In the genomic region with DNA sequence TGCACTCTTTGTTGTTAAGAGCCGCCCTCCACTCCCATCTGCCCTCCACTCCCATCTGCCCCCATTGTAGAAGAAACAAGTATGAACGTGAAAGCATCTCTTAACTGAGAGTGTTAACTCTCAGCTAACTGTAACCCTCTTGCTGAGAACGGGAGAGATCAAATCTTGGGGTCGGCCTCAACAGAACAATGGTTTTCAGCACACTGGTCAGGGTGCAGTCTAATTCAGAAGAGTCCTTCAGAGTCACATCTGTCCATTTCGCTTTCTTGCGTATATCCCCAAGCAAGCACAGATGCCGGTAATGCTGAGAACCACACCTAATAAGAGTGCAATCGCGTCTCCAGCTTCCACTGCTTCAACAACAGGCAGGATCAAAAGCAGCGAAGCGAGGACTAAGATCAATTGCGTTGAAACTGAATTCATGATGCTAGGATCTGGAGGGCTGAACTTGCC, we compare ENCODE assay signal across 8 mouse cellular contexts. TPM values are rescaled to one million over a fixed set of nuclear protein-coding genes. Genes with fewer than 3 reads are reported as not detected.
DNase-seq lines count a peak whose midpoint lies in the region; TF ChIP-seq lines count a peak whose summit lies in the region.

No protein-coding gene starts in this region.

- no peaks in the 10 kb centered on the region for H3K27me3 ChIP-seq in limb, embryonic 10.5 days (ENCODE audit: low read depth, poor library complexity, severe bottlenecking)
- H3K27me3 ChIP-seq in myocyte (ENCODE audit: control insufficient read depth, insufficient read depth, insufficient read length) = no peaks in the 10 kb centered on the region

- peak overlapping the region; percentile 63 for H3K4me3 ChIP-seq in limb, embryonic 10.5 days
- peak overlapping the region; percentile 54 for H3K4me3 ChIP-seq in myocyte

- intact Hi-C loops in gastrocnemius, postnatal 14 days (cut with DNase I; ENCODE audit: low total_unique reads) = no loop called here

- TF ChIP-seq POLR2A in myocyte (IDR thresholded peaks at IDR 0.05; ENCODE audit: insufficient read length, low read depth) = no peak

- DNase-seq in ovary, postnatal 10 days (ENCODE audit: low spot score) = peak; percentile 3
- DNase-seq in ovary, postnatal 14 days (ENCODE audit: low spot score) = no peak
- peak; percentile 17 for DNase-seq in c-Kit-positive CD71-positive TER-119-positive erythroid progenitor cells, embryonic 14.5 days (ENCODE audit: low spot score)
- DNase-seq in forelimb bud, embryonic 11.5 days (ENCODE audit: low read depth, low spot score) = peak; percentile 21
- DNase-seq in limb, embryonic 10.5 days (ENCODE audit: low spot score) = peak; percentile 32
- DNase-seq in gastrocnemius, postnatal 14 days = no peak
- no peak for DNase-seq in left cerebral cortex, adult 9 months (ENCODE audit: low spot score in 2 of 2)

- peak overlapping the region; percentile 97 for H3K4me2 ChIP-seq in myocyte (ENCODE audit: low read depth)

- 58% methylated on average over 12 of the region's 12 CpGs for WGBS in limb, embryonic 10.5 days

- H3K36me3 ChIP-seq in limb, embryonic 10.5 days = peaks cover 7% of the 10 kb centered on the region; the same call in 1 of the 2 replicates
- peaks cover 15% of the 10 kb centered on the region for H3K36me3 ChIP-seq in myocyte (ENCODE audit: control insufficient read depth, insufficient read depth)

- no peaks in the 10 kb centered on the region for H3K9me3 ChIP-seq in limb, embryonic 10.5 days (replicated peaks)

- peak overlapping the region; percentile 71 for H3K27ac ChIP-seq in limb, embryonic 10.5 days

- peak overlapping the region; percentile 8 for H3ac ChIP-seq in myocyte (ENCODE audit: control insufficient read depth, insufficient read length)

- peaks cover 5% of the 10 kb centered on the region for H3K4me1 ChIP-seq in limb, embryonic 10.5 days

- H3K79me2 ChIP-seq in myocyte (ENCODE audit: control insufficient read depth, insufficient read depth) = no peaks in the 10 kb centered on the region

TF ChIP-seq in myocyte, 11 proteins besides CTCF, POLR2A, EP300 and RAD21:
- TF ChIP-seq POLR2AphosphoS2 (IDR thresholded peaks at IDR 0.05; ENCODE audit: insufficient read length, low read depth) (no peak), TCF3 (IDR thresholded peaks at IDR 0.05; ENCODE audit: insufficient read length, low read depth) (no peak), E2F4 (IDR thresholded peaks at IDR 0.05; ENCODE audit: insufficient read depth) (no peak), USF1 (IDR thresholded peaks at IDR 0.05; ENCODE audit: low read depth) (no peak), REST (IDR thresholded peaks at IDR 0.05; ENCODE audit: insufficient read depth, insufficient read length) (no peak), MYOG (IDR thresholded peaks at IDR 0.05; ENCODE audit: control insufficient read depth in 1 of 3, insufficient read depth in 1 of 3, insufficient read length in 2 of 3, low read depth in 2 of 3) (no peak), TCF12 (IDR thresholded peaks at IDR 0.05; ENCODE audit: insufficient read depth, poor library complexity, severe bottlenecking) (no peak), CEBPB (IDR thresholded peaks at IDR 0.05; ENCODE audit: insufficient read depth, poor library complexity, severe bottlenecking) (no peak), MYOD1 (IDR thresholded peaks at IDR 0.05; ENCODE audit: control insufficient read depth in 1 of 3, insufficient read length in 2 of 3, low read depth in 2 of 3) (no peak), MAX (IDR thresholded peaks at IDR 0.05; ENCODE audit: low read depth) (no peak), SRF (IDR thresholded peaks at IDR 0.05; ENCODE audit: control insufficient read depth, insufficient read length, low read depth) (no peak)
TF ChIP-seq in myocyte: peak in this region for 0.

RNA-seq across cellular contexts. Expression of gene 2610001J05Rik, which starts 1.0 kb away (rescaled TPM):
- 79.6 and 87.5 TPM in 2 replicates for polyA plus RNA-seq in limb, embryonic 10.5 days (2016; fragmentation: Nextera tagmentation; extraction: Ambion mirVana)
- 50.4 TPM for polyA plus RNA-seq in myocyte (2012; fragmentation: generic; extraction: Trizol)
- 10 to 100 TPM; 25.0 to 26.1 TPM for total RNA-seq in gastrocnemius, postnatal 14 days (2021)

RNA-seq across cellular contexts. Expression of gene Gpr85, which starts 30.6 kb away (rescaled TPM):
- 1.6 and 2.4 TPM in 2 replicates for polyA plus RNA-seq in limb, embryonic 10.5 days (2016; fragmentation: Nextera tagmentation; extraction: Ambion mirVana)
- polyA plus RNA-seq in myocyte (2012; fragmentation: generic; extraction: Trizol) = 1.5 TPM
- under 1 TPM; 0.40 to 0.82 TPM for total RNA-seq in gastrocnemius, postnatal 14 days (2021)

Comparison
In these comparisons a context has a peak if more than half of its experiments do, and no peak if none do; other contexts are left out.
1. DNase-seq: peak in ovary, postnatal 10 days (single experiment), c-Kit-positive CD71-positive TER-119-positive erythroid progenitor cells, embryonic 14.5 days (single experiment), forelimb bud, embryonic 11.5 days (single experiment) and limb, embryonic 10.5 days (single experiment); none in ovary, postnatal 14 days (single experiment), gastrocnemius, postnatal 14 days (single experiment) and left cerebral cortex, adult 9 months (0 of 2).